Mouse (Mus musculus) intestine, embryonic 14.5 days (tissue): ENCODE measurements around the gene Sh3bp2. TPM values are rescaled to one million over a fixed set of nuclear protein-coding genes. Genes with fewer than 3 reads are reported as not detected.

Experiments used
- ATAC-seq: fragments of 200-750 bp; cut with Nextera tagmentation; replicated peaks from 2 replicates; pipeline ENCODE4 v1.8.0; 2017; ENCODE audit warnings: low read depth, moderate number of reproducible peaks, moderate TSS enrichment, moderate library complexity; ENCODE audit not compliant: low FRiP score, low TSS enrichment
- DNase-seq: peaks from one replicate; pipeline ENCODE4 v3.0.0-alpha.2; 2018; ENCODE audit warnings: low spot score
- H3K27ac ChIP-seq: fragments of 300-500 bp; sonication (generic); 2 replicates; pipeline ENCODE4 v1.5.1; 2014; ENCODE audit warnings: low read depth, mild to moderate bottlenecking, control low read depth
- H3K27me3 ChIP-seq: fragments of 300-500 bp; sonication (generic); replicated peaks from 2 replicates; pipeline ENCODE4 v1.6.1; 2014; ENCODE audit warnings: low read length, control low read depth; ENCODE audit not compliant: control insufficient read depth, insufficient read depth
- H3K36me3 ChIP-seq: fragments of 300-500 bp; sonication (generic); 2 replicates; pipeline ENCODE4 v1.6.1; 2014; ENCODE audit warnings: low read length, control low read depth; ENCODE audit not compliant: control insufficient read depth, insufficient read depth
- H3K4me1 ChIP-seq: fragments of 300-500 bp; sonication (generic); replicated peaks from 2 replicates; pipeline ENCODE4 v1.6.1; 2014; ENCODE audit warnings: low read length, control low read depth, mixed read lengths; ENCODE audit not compliant: control insufficient read depth, insufficient read depth
- H3K4me2 ChIP-seq: fragments of 300-500 bp; sonication (generic); 2 replicates; pipeline ENCODE4 v1.6.1; 2014; ENCODE audit warnings: low read length
- H3K4me3 ChIP-seq: fragments of 300-500 bp; sonication (generic); 2 replicates; pipeline ENCODE4 v1.5.1; 2014; ENCODE audit warnings: low read depth, low read length, control low read depth, mixed read lengths
- H3K9ac ChIP-seq: fragments of 300-500 bp; sonication (generic); 2 replicates; pipeline ENCODE4 v1.6.1; 2014; ENCODE audit warnings: mild to moderate bottlenecking, low read length
- H3K9me3 ChIP-seq: fragments of 300-500 bp; sonication (generic); 2 replicates; pipeline ENCODE4 v1.6.1; 2016; ENCODE audit warnings: low read length, control low read depth; ENCODE audit not compliant: control insufficient read depth
- WGBS: fragments of 180-500 bp; shearing (Covaris S2); extraction: QIAGEN DNeasy Blood & Tissue Kit; methylation state at CpG from one replicate; pipeline ENCODE4 v1.1.7; 2014; 5-methylcytosine and 5-hydroxymethylcytosine counted together
- microRNA-seq: library from miRNA; unstranded; fragments of <30 nt; microRNA quantifications from one replicate; pipeline ENCODE4, GENCODE M21; 2016
- polyA plus RNA-seq: library from polyadenylated mRNA; unstranded; fragments of >200 nt; fragmentation: Nextera tagmentation; extraction: Ambion mirVana; gene quantifications from 2 replicates; pipeline ENCODE4 v1.2.1, GENCODE M21; 2014

Gene Sh3bp2
- polyA plus RNA-seq, 1 experiment from 2014 or later: 7.7 TPM

- Histone ChIP-seq H3K4me3 (no peak overlapping the region), H3K9me3 (no peaks in the 10 kb centered on the region), H3K36me3 (peaks cover 8% of the 10 kb centered on the region), H3K4me2 (no peak overlapping the region), H3K27me3 (no peaks in the 10 kb centered on the region), H3K27ac (no peak overlapping the region), H3K4me1 (no peaks in the 10 kb centered on the region), H3K9ac (no peak overlapping the region)
- ATAC-seq (no peak), DNase-seq (no peak)
- 93% methylated on average over 9 of the region's 9 CpGs for WGBS
Measured at GRCm38 (mm10) chr5:34593202-34593727, 67.6 kb downstream of the Sh3bp2 start.

GRCm38 (mm10) chr5:34604576-34604975 is 78.9 kb downstream of the Sh3bp2 start:
- DNase-seq (no peak), ATAC-seq (no peak)
- Histone ChIP-seq H3K27ac (no peak overlapping the region), H3K4me1 (no peaks in the 10 kb centered on the region), H3K9ac (no peak overlapping the region), H3K27me3 (no peaks in the 10 kb centered on the region), H3K36me3 (peaks cover 62% of the 10 kb centered on the region), H3K9me3 (no peaks in the 10 kb centered on the region), H3K4me3 (no peak overlapping the region), H3K4me2 (no peak overlapping the region)
- 94% methylated on average over 5 of the region's 5 CpGs for WGBS

- peaks cover 68% of the 10 kb centered on the region for H3K36me3 ChIP-seq
Measured at GRCm38 (mm10) chr5:34607100-34607880, 81.7 kb downstream of the Sh3bp2 start.

DNA sequence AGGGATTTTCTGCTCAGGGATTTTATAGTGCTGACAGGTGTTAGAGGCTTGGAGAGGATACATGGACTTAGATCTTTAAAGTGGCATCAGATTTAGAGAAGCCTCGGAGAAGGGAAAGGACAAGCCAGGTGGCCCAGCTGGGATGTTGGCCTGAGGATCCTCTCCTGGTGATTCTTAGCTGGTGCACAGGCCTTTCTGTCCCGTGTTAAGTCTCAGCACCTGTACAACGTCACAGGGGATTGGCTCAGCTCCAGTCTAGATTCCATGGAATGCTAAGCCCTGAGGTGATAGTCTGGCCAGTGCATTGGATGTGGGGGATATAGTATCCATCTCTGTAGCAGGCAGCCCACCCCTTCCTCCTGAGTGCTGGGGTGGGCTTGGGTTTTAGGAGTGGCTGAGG is 82.6 kb downstream of the Sh3bp2 start:
- H3K9ac ChIP-seq: no peak overlapping the region
- ATAC-seq (no peak), DNase-seq (no peak)
- WGBS: 57% methylated on average over 3 of the region's 3 CpGs
- H3K4me2 ChIP-seq: no peak overlapping the region
- H3K4me1 ChIP-seq: no peaks in the 10 kb centered on the region
- H3K9me3 ChIP-seq: no peaks in the 10 kb centered on the region
- H3K36me3 ChIP-seq: peaks cover 67% of the 10 kb centered on the region
- H3K27me3 ChIP-seq: no peaks in the 10 kb centered on the region
- H3K27ac ChIP-seq: no peak overlapping the region
- no peak overlapping the region for H3K4me3 ChIP-seq

More at GRCm38 (mm10) chr5:34607100-34607880, 81.7 kb downstream of the Sh3bp2 start:
- Histone ChIP-seq H3K4me1 (no peaks in the 10 kb centered on the region), H3K4me2 (no peak overlapping the region), H3K27me3 (no peaks in the 10 kb centered on the region), H3K4me3 (no peak overlapping the region), H3K9ac (no peak overlapping the region), H3K27ac (no peak overlapping the region), H3K9me3 (no peaks in the 10 kb centered on the region)
- DNase-seq (no peak), ATAC-seq (no peak)
- WGBS: 85% methylated on average over 8 of the region's 8 CpGs

DNA sequence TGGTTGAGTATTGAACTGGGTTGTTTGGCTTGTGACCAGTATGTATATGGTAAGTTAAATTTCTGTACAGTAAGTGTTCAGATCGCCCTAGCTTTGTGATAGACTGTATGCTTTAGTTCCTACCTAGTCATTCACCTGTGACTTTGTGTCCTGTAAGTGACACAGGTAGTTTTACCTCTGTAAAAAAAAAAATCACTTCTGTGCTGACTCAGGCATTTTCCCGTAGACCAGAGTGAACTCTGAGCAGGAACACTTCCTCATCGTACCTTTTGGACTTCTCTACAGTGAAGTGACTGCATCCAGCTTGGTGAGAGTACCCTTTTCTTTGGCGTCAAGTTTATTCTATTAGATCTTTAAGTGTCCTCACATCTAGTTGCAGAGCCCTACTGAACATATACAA is 84.3 kb downstream of the Sh3bp2 start:
- no peaks in the 10 kb centered on the region for H3K4me1 ChIP-seq
- no peak for ATAC-seq
- no peaks in the 10 kb centered on the region for H3K9me3 ChIP-seq
- WGBS: 94% methylated on average over 4 of the region's 4 CpGs
- no peak overlapping the region for H3K27ac ChIP-seq
- peaks cover 78% of the 10 kb centered on the region for H3K36me3 ChIP-seq
- no peak overlapping the region for H3K9ac ChIP-seq
- no peaks in the 10 kb centered on the region for H3K27me3 ChIP-seq
- no peak overlapping the region for H3K4me3 ChIP-seq
- no peak for DNase-seq
- H3K4me2 ChIP-seq: no peak overlapping the region

Small RNA genes lying within 50 kb of the gene (microRNA-seq; reads per million reads assigned to microRNA genes)
- 0.42 reads per million for gene Mir7036b

Other genes with a start within 250 kb of the Sh3bp2 start
- 0.27 and 0.55 TPM in 2 replicates for gene Zfyve28, start 237.4 kb upstream of the Sh3bp2 start, polyA plus RNA-seq
- not detected in 2 replicates for gene Cfap99, start 237.2 kb upstream of the Sh3bp2 start, polyA plus RNA-seq
- gene Rnf4, start 189.5 kb upstream of the Sh3bp2 start, polyA plus RNA-seq: 172 and 197 TPM in 2 replicates
- 13.0 and 16.0 TPM in 2 replicates for gene Fam193a, start 155.9 kb upstream of the Sh3bp2 start, polyA plus RNA-seq
- gene Tnip2, start 11.8 kb upstream of the Sh3bp2 start, polyA plus RNA-seq: 12.9 and 19.4 TPM in 2 replicates
- gene Add1, start 47.8 kb downstream of the Sh3bp2 start, polyA plus RNA-seq: 183 and 184 TPM in 2 replicates
- 121 and 128 TPM in 2 replicates for gene Mfsd10, start 111.4 kb downstream of the Sh3bp2 start, polyA plus RNA-seq
- 28.6 and 31.5 TPM in 2 replicates for gene Nop14, start 134.3 kb downstream of the Sh3bp2 start, polyA plus RNA-seq
- 1.6 and 2.2 TPM in 2 replicates for gene Grk4, start 134.5 kb downstream of the Sh3bp2 start, polyA plus RNA-seq
- 19.4 and 19.5 TPM in 2 replicates for gene Htt, start 235.9 kb downstream of the Sh3bp2 start, polyA plus RNA-seq